Mouse (Mus musculus) stomach, postnatal 0 days (tissue): ENCODE measurements around the gene Ctdspl. TPM values are rescaled to one million over a fixed set of nuclear protein-coding genes. Genes with fewer than 3 reads are reported as not detected.

Source experiments
- ATAC-seq: fragments of 200-750 bp; cut with Nextera tagmentation; 2 replicates; pipeline ENCODE4 v1.8.0; 2017; ENCODE audit not compliant: low FRiP score, low TSS enrichment
- DNase-seq: peaks from one replicate; pipeline ENCODE4 v3.0.0-alpha.2; 2016; ENCODE audit warnings: low spot score
- H3K27ac ChIP-seq: fragments of 300-500 bp; sonication (generic); replicated peaks from 2 replicates; pipeline ENCODE4 v1.5.1; 2014; ENCODE audit warnings: mild to moderate bottlenecking, control low read depth
- H3K27me3 ChIP-seq: fragments of 300-500 bp; sonication (generic); 2 replicates; pipeline ENCODE4 v1.6.1; 2014; ENCODE audit warnings: low read length; ENCODE audit not compliant: control insufficient read depth, insufficient read depth
- H3K36me3 ChIP-seq: fragments of 300-500 bp; sonication (generic); 2 replicates; pipeline ENCODE4 v1.6.1; 2014; ENCODE audit warnings: low read length, mixed read lengths; ENCODE audit not compliant: control insufficient read depth, insufficient read depth
- H3K4me1 ChIP-seq: fragments of 300-500 bp; sonication (generic); replicated peaks from 2 replicates; pipeline ENCODE4 v1.6.1; 2014; ENCODE audit warnings: antibody characterized with exemption; ENCODE audit not compliant: control insufficient read depth, insufficient read depth
- H3K4me2 ChIP-seq: fragments of 300-500 bp; sonication (generic); replicated peaks from 2 replicates; pipeline ENCODE4 v1.6.1; 2014; ENCODE audit warnings: low read depth, mild to moderate bottlenecking, control low read depth, moderate library complexity
- H3K4me3 ChIP-seq: fragments of 300-500 bp; sonication (generic); 2 replicates; pipeline ENCODE4 v1.5.1; 2014; ENCODE audit warnings: low read depth, low read length, control low read depth
- H3K9ac ChIP-seq: fragments of 300-500 bp; sonication (generic); 2 replicates; pipeline ENCODE4 v1.6.1; 2014; ENCODE audit warnings: mild to moderate bottlenecking, low read length, control low read depth, mixed read lengths
- H3K9me3 ChIP-seq: fragments of 300-500 bp; sonication (generic); 2 replicates; pipeline ENCODE4 v1.6.1; 2016; ENCODE audit warnings: low read length; ENCODE audit not compliant: control insufficient read depth
- CTCF ChIP-seq: IDR thresholded peaks from 2 replicates; pipeline ENCODE4 v1.5.1; 2016; ENCODE audit warnings: antibody characterized with exemption, low read depth, mild to moderate bottlenecking, moderate library complexity
- EP300 ChIP-seq: optimal IDR thresholded peaks from 2 replicates; pipeline ENCODE3; 2016; ENCODE audit warnings: antibody characterized with exemption
- WGBS: fragments of 180-500 bp; shearing (Covaris S2); extraction: QIAGEN DNeasy Blood & Tissue Kit; methylation state at CpG from one replicate; pipeline ENCODE4 v1.1.7; 2014; 5-methylcytosine and 5-hydroxymethylcytosine counted together
- polyA plus RNA-seq: library from polyadenylated mRNA; unstranded; fragments of >200 nt; fragmentation: Nextera tagmentation; extraction: Ambion mirVana; gene quantifications from 2 replicates; pipeline ENCODE4 v1.2.1, GENCODE M21; 2015

Gene Ctdspl
- polyA plus RNA-seq, 1 experiment from 2014 or later, result 7.4 TPM

DNA sequence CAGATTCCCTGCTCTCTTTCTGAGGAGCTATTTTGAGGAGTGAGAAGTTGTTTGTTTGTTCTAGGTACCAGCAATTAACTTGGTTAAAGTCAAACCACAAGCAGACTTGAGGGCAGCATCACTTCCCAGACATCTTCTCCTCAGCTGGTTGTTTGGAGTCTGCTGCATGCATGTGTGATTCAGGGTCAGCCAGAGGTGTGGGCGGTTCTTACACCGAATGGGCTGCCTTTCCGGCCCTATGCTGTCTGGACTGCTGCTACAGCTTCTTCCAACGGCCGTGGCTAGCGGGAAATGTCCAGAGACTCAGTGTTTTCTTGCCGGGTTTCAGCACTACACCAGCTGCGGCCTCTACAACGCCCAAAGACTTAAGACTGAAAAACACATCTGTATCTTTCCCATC is 36.9 kb downstream of the Ctdspl start:
- Histone ChIP-seq H3K9me3 (no peaks in the 10 kb centered on the region), H3K36me3 (no peaks in the 10 kb centered on the region), H3K4me1 (no peaks in the 10 kb centered on the region), H3K9ac (no peak overlapping the region), H3K27me3 (no peaks in the 10 kb centered on the region), H3K4me2 (no peak overlapping the region), H3K4me3 (no peak overlapping the region), H3K27ac (no peak overlapping the region)
- DNase-seq (no peak), ATAC-seq (no peak)
- no peak for TF ChIP-seq EP300
- no peak for TF ChIP-seq CTCF
- WGBS, result 84% methylated on average over 9 of the region's 9 CpGs

DNA sequence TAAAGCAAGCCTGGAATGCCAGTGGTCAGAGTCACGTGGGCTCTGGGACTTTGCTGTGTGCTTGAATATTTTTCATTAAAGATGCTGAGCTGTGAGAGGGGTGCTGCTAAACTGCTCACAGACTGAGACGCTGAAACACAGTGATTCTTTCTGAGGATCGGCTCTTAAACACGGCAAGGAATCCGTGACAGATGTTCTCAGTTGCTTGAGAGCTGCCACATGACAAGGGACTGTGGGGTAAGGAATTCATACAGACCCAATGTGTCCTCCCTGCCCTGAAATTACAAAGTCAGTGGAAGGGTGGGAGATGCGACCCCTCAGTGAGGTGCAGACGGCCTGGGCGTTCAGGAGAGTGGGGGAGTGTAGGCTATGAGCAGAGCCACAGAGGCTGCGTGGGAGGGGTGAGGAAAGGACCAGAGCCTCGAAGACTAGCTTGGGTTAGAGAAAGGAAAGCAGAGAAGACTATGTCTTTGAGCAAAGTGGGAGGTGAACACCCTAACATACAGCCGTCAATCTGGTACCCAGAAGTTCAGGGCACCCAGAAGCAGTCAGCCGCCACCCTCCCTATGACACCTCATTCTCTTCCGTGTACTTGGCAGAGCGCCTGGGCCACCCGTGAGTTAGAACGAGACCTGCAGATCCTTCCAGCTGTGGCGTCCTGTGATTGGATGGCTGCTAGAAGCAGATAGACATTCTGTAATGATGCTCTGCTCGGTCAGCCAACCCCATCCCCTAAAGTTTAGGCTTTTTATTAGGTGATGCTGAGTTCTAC is 38.2 kb downstream of the Ctdspl start:
- H3K27ac ChIP-seq, result no peak overlapping the region
- peak; percentile 45; the same call in 1 of the 2 replicates for ATAC-seq
- no peak for TF ChIP-seq EP300
- TF ChIP-seq CTCF, result no peak
- no peak overlapping the region for H3K9ac ChIP-seq
- H3K36me3 ChIP-seq, result no peaks in the 10 kb centered on the region
- H3K9me3 ChIP-seq, result no peaks in the 10 kb centered on the region
- H3K4me2 ChIP-seq, result no peak overlapping the region
- 54% methylated on average over 18 of the region's 18 CpGs for WGBS
- no peak overlapping the region for H3K4me3 ChIP-seq
- no peak for DNase-seq
- no peaks in the 10 kb centered on the region for H3K27me3 ChIP-seq
- H3K4me1 ChIP-seq, result no peaks in the 10 kb centered on the region

DNA sequence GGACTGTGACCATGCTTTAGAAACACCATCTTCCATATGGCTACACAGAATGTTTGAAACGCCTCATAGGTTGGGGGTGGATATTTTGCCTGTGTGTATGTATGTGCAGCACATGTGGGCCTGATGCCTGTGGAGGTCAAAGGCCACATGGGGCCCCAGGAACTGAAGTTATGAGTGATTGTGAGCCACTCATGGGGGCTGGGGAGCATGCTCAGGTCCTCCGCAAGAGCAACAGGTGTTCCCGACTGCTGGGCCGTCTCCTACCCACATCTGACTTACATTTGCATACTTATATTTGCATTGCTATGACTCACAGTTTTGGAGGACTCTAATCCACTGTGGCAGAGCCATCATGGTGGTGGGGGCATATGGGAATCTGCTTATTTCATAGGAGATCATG is 43.6 kb downstream of the Ctdspl start:
- Histone ChIP-seq H3K27me3 (no peaks in the 10 kb centered on the region), H3K4me1 (peaks cover 3% of the 10 kb centered on the region; the same call in 1 of the 2 replicates), H3K9me3 (no peaks in the 10 kb centered on the region), H3K36me3 (no peaks in the 10 kb centered on the region), H3K4me3 (no peak overlapping the region), H3K27ac (no peak overlapping the region), H3K9ac (no peak overlapping the region), H3K4me2 (no peak overlapping the region)
- ATAC-seq (no peak), DNase-seq (no peak)
- TF ChIP-seq CTCF, result no peak
- TF ChIP-seq EP300, result no peak
- WGBS, result 66% methylated on average over 4 of the region's 4 CpGs

DNA sequence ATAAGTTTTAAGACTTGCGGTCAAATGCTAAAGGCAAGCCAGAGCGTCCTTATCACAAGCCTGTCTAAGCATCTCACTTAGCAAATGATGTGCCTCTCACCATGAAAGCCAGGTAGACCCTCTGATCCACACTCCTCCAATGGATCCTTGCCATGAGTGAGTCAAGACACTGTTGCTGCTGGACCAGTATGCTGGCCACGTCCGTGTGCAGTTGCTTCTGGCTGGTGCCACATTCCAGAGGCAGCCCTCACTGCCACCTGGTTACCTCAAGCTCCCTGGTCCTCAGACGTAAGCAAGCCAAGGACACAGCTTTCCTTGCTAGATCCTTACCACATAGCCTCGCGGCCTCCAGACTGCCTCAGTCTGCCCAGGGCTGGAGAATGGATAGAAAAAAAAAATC is 46.8 kb downstream of the Ctdspl start:
- Histone ChIP-seq H3K4me3 (no peak overlapping the region), H3K27me3 (no peaks in the 10 kb centered on the region), H3K27ac (no peak overlapping the region), H3K9me3 (no peaks in the 10 kb centered on the region), H3K36me3 (no peaks in the 10 kb centered on the region), H3K4me2 (no peak overlapping the region), H3K9ac (no peak overlapping the region), H3K4me1 (peaks cover 3% of the 10 kb centered on the region; the same call in 1 of the 2 replicates)
- DNase-seq, result no peak
- WGBS, result 84% methylated on average over 7 of the region's 7 CpGs
- ATAC-seq, result no peak
- no peak for TF ChIP-seq EP300
- TF ChIP-seq CTCF, result no peak

DNA sequence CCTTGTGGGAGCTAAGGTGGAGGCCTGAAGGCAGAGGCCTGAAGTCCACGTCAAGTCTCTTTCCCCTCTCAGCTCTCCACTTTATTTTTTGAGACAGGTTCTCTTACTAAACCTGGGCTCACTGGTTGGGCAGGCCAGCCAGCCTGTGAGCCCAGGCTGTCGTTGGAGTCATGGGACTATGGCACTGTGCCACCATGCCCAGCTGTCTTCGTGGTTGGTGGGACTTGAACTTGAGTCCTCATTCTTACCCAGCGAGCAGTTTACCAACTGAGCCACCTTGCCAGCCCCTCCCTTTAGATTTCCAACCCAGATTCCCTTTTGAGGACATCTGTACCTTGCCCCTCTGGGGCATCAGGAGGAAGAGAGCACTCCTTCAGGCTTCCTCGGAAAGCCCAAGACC is 47.3 kb downstream of the Ctdspl start:
- Histone ChIP-seq H3K36me3 (no peaks in the 10 kb centered on the region), H3K4me2 (no peak overlapping the region)
- WGBS, result 55% methylated on average over 5 of the region's 5 CpGs

DNA sequence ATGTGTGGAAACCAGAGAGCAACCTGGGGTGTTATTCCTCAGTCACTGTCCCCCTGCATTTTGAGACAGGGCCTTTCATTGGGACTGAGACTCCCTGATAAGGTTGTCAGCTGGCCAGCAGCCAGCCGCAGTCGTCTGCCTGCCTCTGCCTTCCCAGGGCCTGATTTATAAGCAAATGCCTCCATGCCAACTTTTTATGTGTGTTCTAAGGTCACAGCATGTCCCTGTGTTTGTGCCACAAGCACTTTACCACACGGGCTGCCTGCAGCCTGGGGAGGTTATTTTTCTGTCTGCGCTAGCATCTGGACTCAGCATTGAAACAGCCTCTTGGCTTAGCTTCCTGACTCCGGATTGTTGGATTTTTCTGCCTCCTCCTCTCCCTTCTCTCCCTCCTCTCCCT is 47.9 kb downstream of the Ctdspl start:
- DNase-seq (no peak), ATAC-seq (no peak)
- Histone ChIP-seq H3K4me3 (no peak overlapping the region), H3K9ac (no peak overlapping the region), H3K4me1 (peaks cover 3% of the 10 kb centered on the region; the same call in 1 of the 2 replicates), H3K27me3 (no peaks in the 10 kb centered on the region), H3K36me3 (no peaks in the 10 kb centered on the region), H3K27ac (0 out of 2 replicates have a peak overlapping the region, but pooled peaks have one; percentile 45), H3K4me2 (no peak overlapping the region), H3K9me3 (no peaks in the 10 kb centered on the region)
- 23% methylated on average over 5 of the region's 5 CpGs for WGBS
- TF ChIP-seq EP300 (no peak), CTCF (no peak)

More for the DNA sequence above, 47.3 kb downstream of the Ctdspl start:
- DNase-seq (no peak), ATAC-seq (no peak)
- H3K27me3 ChIP-seq, result no peaks in the 10 kb centered on the region
- H3K4me1 ChIP-seq, result peaks cover 3% of the 10 kb centered on the region; the same call in 1 of the 2 replicates
- H3K9ac ChIP-seq, result no peak overlapping the region
- H3K27ac ChIP-seq, result no peak overlapping the region
- TF ChIP-seq CTCF (no peak), EP300 (no peak)
- no peaks in the 10 kb centered on the region for H3K9me3 ChIP-seq
- no peak overlapping the region for H3K4me3 ChIP-seq
